Mouse (Mus musculus): Measurements from ENCODE around the gene Aoc1.

DNA sequence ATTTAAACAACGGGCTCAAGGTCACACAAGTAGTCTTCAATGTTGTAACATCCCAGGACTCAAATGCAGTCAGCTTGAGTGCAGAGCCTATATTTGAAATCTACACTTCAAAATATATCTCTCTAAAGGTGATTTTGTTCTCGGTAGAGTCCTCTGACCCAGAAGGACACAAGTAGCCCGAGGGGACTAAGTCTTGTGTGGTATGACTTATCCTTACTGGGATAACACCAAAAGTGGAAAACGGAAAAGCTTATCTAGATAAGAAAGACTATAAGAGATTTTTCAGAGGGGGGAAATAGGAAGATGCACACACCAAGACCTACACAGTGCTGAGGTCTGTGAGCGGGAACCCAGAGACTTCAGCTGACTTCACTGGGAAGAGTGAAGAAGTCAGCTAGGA lies 56.9 kb downstream of the Aoc1 start, which contains the start of gene 1600015I10Rik:
- no peak for TF ChIP-seq EP300 (IDR thresholded peaks at IDR 0.05; ENCODE audit: low read depth)
- TF ChIP-seq CTCF (IDR thresholded peaks at IDR 0.05; ENCODE audit: low read depth), result no peak
